Mouse (Mus musculus): ENCODE measurements at regions not wholly inside any gene's neighbourhood (a gene's known extent, or its start where the extent isn't known, plus 50 kb on each side); places are given as distances from the start of the nearest gene placed in this dataset.

- TF ChIP-seq EP300 (IDR thresholded peaks at IDR 0.05; ENCODE audit: low read depth): no peak
- no peak for TF ChIP-seq CTCF (IDR thresholded peaks at IDR 0.05; ENCODE audit: low read depth)
Measured at GRCm38 (mm10) chr10:17602446-17602845, 120.6 kb upstream of the Cited2 start.

Measured in liver, postnatal 0 days (tissue).